24 mouse cellular contexts compared by ENCODE assay signal in genomic region chr6:10758620-10759311, GRCm38 (mm10).
DNase-seq lines count a peak whose midpoint lies in the region; ATAC-seq lines count a peak whose summit lies in the region.
"Had no signal": no experiment of that assay in that cellular context is flagged by ENCODE, and none has a peak within 500 bp of the region (broad histone marks: within the 10 kb centered on the region; RNA-seq: fewer than 3 reads in every experiment).

No protein-coding gene starts in this region.

- H3K27me3 ChIP-seq in kidney, embryonic 16.5 days (ENCODE audit: insufficient read depth, low read length), result no peaks in the 10 kb centered on the region
- no peaks in the 10 kb centered on the region for H3K27me3 ChIP-seq in embryonic facial prominence, embryonic 14.5 days (replicated peaks; ENCODE audit: control insufficient read depth, insufficient read depth, low read length)
- no peaks in the 10 kb centered on the region for H3K27me3 ChIP-seq in stomach, embryonic 15.5 days (replicated peaks)
- H3K27me3 ChIP-seq: forebrain, embryonic 12.5 days; liver, embryonic 15.5 days; lung, embryonic 15.5 days; midbrain, embryonic 15.5 days; neural tube, embryonic 12.5 days had no signal

- H3K9me3 ChIP-seq in kidney, embryonic 16.5 days (ENCODE audit: low read length), result no peaks in the 10 kb centered on the region
- no peaks in the 10 kb centered on the region for H3K9me3 ChIP-seq in embryonic facial prominence, embryonic 14.5 days (ENCODE audit: control insufficient read depth, low read length)
- H3K9me3 ChIP-seq in stomach, embryonic 15.5 days, result no peaks in the 10 kb centered on the region
- H3K9me3 ChIP-seq: forebrain, embryonic 12.5 days; liver, embryonic 15.5 days; lung, embryonic 15.5 days; midbrain, embryonic 15.5 days; neural tube, embryonic 12.5 days had no signal

- WGBS in kidney, embryonic 16.5 days, result 54% methylated on average over 1 of the region's 1 CpGs
- WGBS in embryonic facial prominence, embryonic 14.5 days, result 39% methylated on average over 1 of the region's 1 CpGs
- WGBS in stomach, embryonic 15.5 days, result 50% methylated on average over 1 of the region's 1 CpGs

- no peak overlapping the region for H3K4me3 ChIP-seq in kidney, embryonic 16.5 days (ENCODE audit: low read length)
- no peak overlapping the region for H3K4me3 ChIP-seq in embryonic facial prominence, embryonic 14.5 days (ENCODE audit: low read depth, low read length)
- H3K4me3 ChIP-seq in stomach, embryonic 15.5 days (replicated peaks), result no peak overlapping the region
- H3K4me3 ChIP-seq: forebrain, embryonic 12.5 days; gastrocnemius, adult 2 months; liver, embryonic 15.5 days; lung, embryonic 15.5 days; midbrain, embryonic 15.5 days; neural tube, embryonic 12.5 days had no signal

- no peaks in the 10 kb centered on the region for H3K36me3 ChIP-seq in kidney, embryonic 16.5 days (ENCODE audit: insufficient read depth, low read length)
- H3K36me3 ChIP-seq in embryonic facial prominence, embryonic 14.5 days (ENCODE audit: control insufficient read depth, insufficient read depth, low read length), result no peaks in the 10 kb centered on the region
- no peaks in the 10 kb centered on the region for H3K36me3 ChIP-seq in stomach, embryonic 15.5 days
- H3K36me3 ChIP-seq: forebrain, embryonic 12.5 days; liver, embryonic 15.5 days; lung, embryonic 15.5 days; midbrain, embryonic 15.5 days; neural tube, embryonic 12.5 days had no signal

- H3K4me1 ChIP-seq in kidney, embryonic 16.5 days (ENCODE audit: insufficient read depth, low read length), result no peaks in the 10 kb centered on the region
- H3K4me1 ChIP-seq in embryonic facial prominence, embryonic 14.5 days (ENCODE audit: control insufficient read depth, insufficient read depth, low read length), result no peaks in the 10 kb centered on the region
- H3K4me1 ChIP-seq in stomach, embryonic 15.5 days, result no peaks in the 10 kb centered on the region
- H3K4me1 ChIP-seq: forebrain, embryonic 12.5 days; liver, embryonic 15.5 days; lung, embryonic 15.5 days; midbrain, embryonic 15.5 days; neural tube, embryonic 12.5 days had no signal

- H3K4me2 ChIP-seq in kidney, embryonic 16.5 days (replicated peaks; ENCODE audit: low read depth, low read length), result no peak overlapping the region
- no peak overlapping the region for H3K4me2 ChIP-seq in embryonic facial prominence, embryonic 14.5 days (ENCODE audit: low read depth, low read length)
- no peak overlapping the region for H3K4me2 ChIP-seq in stomach, embryonic 15.5 days
- H3K4me2 ChIP-seq: forebrain, embryonic 12.5 days; hindbrain, embryonic 14.5 days; liver, embryonic 15.5 days; lung, embryonic 15.5 days; midbrain, embryonic 15.5 days; neural tube, embryonic 12.5 days had no signal

- no peak overlapping the region for H3K9ac ChIP-seq in kidney, embryonic 16.5 days (replicated peaks; ENCODE audit: low read length)
- H3K9ac ChIP-seq in embryonic facial prominence, embryonic 14.5 days (ENCODE audit: low read depth, low read length), result no peak overlapping the region
- no peak overlapping the region for H3K9ac ChIP-seq in stomach, embryonic 15.5 days
- H3K9ac ChIP-seq: forebrain, embryonic 12.5 days; hindbrain, embryonic 14.5 days; liver, embryonic 15.5 days; lung, embryonic 15.5 days; midbrain, embryonic 15.5 days; neural tube, embryonic 12.5 days had no signal

- ATAC-seq in frontal cortex, adult (ENCODE audit: low TSS enrichment), result peak; percentile 96
- peak; percentile 93 for ATAC-seq in kidney, embryonic 16.5 days (ENCODE audit: low FRiP score, low TSS enrichment)
- peak; percentile 47; the same call in 1 of the 2 replicates for ATAC-seq in embryonic facial prominence, embryonic 14.5 days (ENCODE audit: low read depth)
- ATAC-seq in stomach, embryonic 15.5 days (ENCODE audit: insufficient read depth, low FRiP score, low read depth), result peak; percentile 43; the same call in 1 of the 2 replicates
- ATAC-seq in erythroid progenitor cell, adult 5-6 weeks (replicated peaks; ENCODE audit: low FRiP score, poor library complexity, severe bottlenecking), result no peak
- ATAC-seq: inflammation-experienced regulatory T-cells, adult 6 months; midbrain, embryonic 15.5 days had no signal

- H3K27ac ChIP-seq in kidney, embryonic 16.5 days (ENCODE audit: low read length), result peak overlapping the region; percentile 83
- H3K27ac ChIP-seq in embryonic facial prominence, embryonic 14.5 days (replicated peaks; ENCODE audit: low read depth, low read length), result no peak overlapping the region
- H3K27ac ChIP-seq in stomach, embryonic 15.5 days, result no peak overlapping the region
- H3K27ac ChIP-seq: forebrain, embryonic 12.5 days; gastrocnemius, adult 2 months; hindbrain, embryonic 14.5 days; liver, embryonic 15.5 days; lung, embryonic 15.5 days; midbrain, embryonic 15.5 days; neural tube, embryonic 12.5 days had no signal

- no peak for DNase-seq in frontal cortex, postnatal 14 days (ENCODE audit: low spot score in 2 of 2)
- DNase-seq in kidney, adult 18-20 months, result no peak
- peak; percentile 55 for DNase-seq in embryonic facial prominence, embryonic 14.5 days (ENCODE audit: low spot score)
- no peak for DNase-seq in spleen, adult 18-20 months
- DNase-seq: adrenal gland, postnatal 10 days; cerebellum, adult 8-10 months; cerebellum, postnatal 36 days; embryo, embryonic 11 days; gastrocnemius, adult 2 months; heart, postnatal 4 days; layer of hippocampus, postnatal 36 days; liver; lung, postnatal 4 days had no signal
